Mouse (Mus musculus): ENCODE results near the gene Grid1.

Grid1 gene

DNA sequence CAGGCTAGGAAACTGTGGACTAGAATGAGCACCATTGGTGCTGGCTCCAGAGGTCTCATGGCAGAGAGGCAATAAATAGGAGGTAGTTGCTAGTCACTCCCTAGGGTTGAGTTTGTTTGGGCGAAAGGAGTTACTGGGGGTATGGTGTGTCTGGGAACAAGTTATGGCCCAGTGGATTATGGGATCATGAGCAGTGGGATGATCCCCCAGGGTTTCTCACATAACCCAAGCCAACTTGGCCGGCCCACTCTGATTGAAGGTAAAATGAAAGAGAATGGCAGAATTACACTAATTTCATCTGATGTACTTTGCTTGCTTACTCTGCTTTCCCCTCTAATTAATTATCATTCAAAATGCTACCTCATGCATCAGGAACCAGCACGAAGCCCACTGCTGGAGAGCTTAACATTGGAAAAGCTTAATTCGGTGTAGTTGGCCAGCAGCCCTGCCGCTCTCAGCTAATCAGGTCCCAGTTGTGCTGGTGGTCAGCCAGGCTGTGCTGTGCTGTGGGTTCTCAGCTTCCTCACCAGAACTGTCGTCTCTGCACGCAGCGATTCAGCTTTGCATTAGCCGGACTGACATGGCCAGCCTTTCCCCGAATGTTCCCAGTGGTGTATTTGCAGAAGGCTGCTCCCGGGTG is 207.7 kb downstream of the Grid1 start:
- DNase-seq, result no peak

DNA sequence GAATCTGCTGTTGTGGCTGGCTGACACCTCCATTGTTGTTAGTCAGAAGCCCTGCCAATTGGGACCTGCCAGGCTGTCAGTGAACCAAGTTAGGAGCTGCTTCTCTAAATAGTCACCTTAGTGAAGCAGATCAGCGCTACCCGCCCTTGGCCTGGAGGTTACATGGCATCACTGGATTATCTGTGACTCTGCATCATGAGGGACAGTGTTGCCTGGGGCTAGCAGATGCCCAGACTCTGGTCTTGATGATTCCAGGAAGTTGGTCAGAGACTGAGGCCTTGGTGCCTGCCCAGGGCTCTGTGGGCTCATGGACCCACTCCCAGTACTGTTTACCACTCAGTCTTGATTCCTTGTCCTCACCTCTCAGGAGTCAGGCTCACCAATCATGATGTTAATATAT is 209.7 kb downstream of the Grid1 start:
- DNase-seq, result no peak

GRCm38 (mm10) chr14:35030271-35030670 is 210.4 kb downstream of the Grid1 start:
- no peak for DNase-seq

GRCm38 (mm10) chr14:35032283-35032682 is 212.4 kb downstream of the Grid1 start:
- DNase-seq, result no peak

DNA sequence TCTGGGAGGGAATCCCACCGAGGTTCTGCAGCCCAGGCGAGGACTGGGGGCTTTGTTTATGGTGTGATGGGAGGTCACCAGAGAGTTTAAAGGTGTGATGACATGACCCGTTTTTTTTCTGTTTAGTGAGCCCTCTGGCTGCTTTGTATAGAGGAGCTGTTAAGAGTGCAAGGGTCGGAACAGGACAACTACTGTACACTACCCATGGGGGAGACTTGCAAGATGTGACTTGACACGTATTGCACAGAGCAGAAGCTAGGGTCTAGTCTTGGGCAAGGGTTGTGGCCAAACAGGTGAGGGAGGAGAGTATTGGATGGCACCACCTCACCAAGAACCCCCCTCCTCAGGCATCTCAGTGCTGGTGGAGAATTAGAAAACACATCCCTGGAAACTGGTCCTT is 224.4 kb downstream of the Grid1 start:
- no peak for DNase-seq

DNA sequence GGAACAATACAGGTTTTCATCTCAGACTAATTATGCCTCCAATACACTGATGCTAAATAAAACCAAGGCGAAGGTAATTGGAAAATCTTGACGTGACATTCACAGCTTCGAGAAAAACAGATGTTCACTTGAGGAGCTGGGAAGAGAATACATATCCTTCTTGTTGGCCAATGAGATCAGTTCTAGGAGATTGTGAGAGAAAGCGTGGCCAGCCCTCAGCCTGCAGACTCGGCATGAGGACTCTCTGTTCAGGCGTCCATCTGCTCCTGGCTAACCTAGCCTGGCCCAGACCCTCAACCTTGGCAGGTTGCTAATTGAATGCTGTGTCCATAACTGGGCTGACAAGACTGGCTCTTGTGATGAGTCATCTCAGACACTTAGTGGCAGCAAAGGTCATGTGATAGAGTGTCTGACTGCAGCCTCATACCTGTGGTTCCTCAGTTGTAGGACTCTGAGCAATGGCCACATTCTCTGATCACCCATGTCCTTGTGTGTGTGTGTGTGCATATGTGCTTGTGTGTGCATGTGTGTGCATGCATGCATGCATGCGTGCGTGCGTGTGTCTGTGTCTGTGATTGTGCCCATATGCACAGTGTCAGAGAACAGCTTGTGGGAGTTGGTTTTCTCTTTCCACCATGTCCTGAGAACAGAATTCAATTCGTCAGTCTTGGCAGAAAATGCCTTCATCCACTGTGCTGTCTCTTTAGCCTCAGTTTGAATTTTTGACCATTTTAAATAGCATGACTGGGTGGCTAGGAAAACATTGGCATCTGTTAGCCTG is 225.2 kb downstream of the Grid1 start:
- peak in 1 of 2 experiments; percentile 6 for DNase-seq

- no peak for DNase-seq
Measured at GRCm38 (mm10) chr14:35049231-35049630, 229.3 kb downstream of the Grid1 start.

GRCm38 (mm10) chr14:35054139-35054538 is 234.2 kb downstream of the Grid1 start:
- DNase-seq, result no peak

DNA sequence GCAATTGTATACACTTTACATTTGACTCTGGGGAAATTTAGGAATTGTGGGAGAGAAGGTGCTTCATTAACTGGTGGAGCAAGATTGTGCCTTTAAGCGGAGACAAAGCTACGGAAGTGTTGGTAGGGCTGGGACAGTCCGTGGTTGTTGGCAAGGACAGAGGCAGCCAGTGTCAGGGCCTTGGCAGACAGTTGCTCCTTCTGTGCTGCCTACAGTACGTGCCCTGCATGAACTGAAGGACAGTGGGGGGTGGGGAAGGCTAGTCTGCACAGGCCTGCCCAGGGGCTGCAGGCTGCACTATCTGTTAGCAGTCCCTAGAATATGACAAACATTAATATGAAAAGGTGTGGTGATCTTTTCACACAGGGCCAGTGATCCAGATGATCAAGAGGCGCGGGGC is 254.7 kb downstream of the Grid1 start:
- DNase-seq, result peak; percentile 30 to 39

DNA sequence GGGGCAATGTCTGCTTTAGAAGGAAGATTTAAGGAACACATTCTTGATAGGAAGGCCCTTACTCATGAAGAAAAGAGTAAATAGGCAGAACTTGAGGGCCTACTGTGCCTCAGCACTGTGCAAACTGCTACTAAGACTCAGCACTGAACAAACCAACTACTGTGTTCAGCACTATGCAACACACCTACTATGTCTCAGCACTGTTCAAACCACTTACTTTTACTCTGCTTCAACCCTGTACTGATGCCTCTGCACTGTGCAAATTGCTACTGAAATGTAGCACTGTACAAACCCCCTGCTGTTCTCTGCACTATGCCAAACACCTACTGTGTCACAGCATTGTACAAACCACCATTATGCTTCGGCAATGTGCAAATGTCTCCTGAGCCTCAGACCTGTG is 260.0 kb downstream of the Grid1 start:
- DNase-seq, result no peak

DNA sequence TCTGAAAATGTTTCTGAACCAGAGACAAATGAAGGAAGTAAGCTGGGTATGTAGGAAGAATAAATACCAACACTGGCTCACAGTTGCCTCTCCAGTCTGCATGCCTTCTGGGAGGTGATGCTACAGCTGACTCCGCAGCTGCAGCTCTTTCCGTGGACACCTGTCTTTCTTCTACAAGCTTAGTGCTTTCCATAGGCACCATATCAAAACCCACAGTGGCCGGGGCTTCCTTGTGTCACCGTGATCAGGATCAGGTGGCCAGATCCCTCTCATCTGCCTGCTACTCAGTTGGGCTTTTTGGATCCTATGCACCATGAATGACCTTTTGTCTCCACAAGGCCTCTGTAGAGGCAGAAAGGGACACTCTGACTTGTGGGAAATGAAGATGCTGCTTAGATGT is 272.7 kb downstream of the Grid1 start:
- no peak for DNase-seq

DNA sequence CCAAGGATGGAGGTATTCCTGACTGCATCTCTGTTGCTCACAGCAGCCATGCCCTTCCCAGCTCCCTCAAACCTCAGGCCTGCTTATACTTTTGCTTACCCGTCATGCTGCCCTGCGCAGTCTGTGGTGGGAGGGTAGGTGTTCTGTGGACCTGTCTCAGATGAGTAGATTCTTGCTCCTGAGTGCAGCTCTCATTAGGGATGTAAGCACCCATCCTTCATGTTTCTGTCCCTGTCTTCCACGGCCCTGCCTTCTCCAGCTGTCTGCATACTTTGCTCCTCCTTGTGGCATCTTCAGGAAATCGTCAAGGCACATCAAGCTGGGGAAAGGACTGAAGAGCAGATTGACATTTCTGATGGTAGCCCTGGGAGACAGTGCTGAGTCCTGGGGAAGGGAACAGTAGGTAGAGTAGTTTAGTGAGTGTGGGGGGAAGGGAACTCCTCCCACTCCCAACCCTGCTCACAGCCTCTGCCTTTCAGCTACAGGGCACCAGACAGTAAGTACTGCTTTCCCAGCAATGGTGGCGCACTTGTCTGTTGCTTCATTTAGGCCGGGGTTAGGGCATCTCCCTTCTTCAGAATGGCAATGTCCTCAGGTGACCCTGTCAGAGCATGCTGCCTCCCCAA is 273.8 kb downstream of the Grid1 start:
- no peak for DNase-seq

- no peak for DNase-seq
Measured at GRCm38 (mm10) chr14:35095506-35096059, 275.7 kb downstream of the Grid1 start.

DNA sequence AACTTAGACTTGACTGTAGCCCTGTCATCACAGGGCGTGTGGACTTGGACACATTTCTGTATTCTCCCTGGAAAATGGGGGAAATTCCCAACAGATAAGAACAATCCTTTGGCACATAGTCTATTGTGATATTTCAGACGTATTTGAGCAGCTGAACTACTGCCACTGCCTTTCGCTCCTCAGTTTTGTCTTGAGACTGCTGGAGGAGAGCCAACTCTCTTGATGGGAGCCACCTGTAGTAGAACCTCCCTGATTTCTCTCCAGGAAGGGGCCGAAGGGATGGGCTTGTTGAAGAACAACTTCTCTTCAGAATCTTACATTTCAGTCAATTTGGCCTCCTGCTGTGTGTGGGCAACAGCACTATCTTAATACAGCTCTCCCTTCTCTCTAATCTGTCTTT is 276.2 kb downstream of the Grid1 start:
- no peak for DNase-seq

DNA sequence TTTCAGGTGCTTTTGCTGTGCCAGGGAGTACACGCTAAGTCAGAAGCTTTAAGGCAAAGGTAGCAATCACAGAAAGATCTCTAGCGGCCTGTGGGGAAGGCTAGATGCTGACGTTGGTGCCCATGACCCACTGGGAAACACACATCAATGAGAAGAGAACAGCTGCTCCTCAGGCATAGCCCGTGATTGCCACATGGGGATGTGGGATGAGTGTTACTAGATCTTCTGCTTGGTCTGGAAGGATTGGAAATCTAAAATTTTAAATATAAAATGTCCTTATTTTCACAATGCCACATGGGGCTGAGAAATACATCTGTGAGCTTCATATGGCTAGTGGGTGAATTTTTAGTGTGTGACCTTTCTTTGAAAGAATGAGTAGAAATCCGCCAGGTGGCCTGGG is 277.3 kb downstream of the Grid1 start:
- DNase-seq, result no peak

DNA sequence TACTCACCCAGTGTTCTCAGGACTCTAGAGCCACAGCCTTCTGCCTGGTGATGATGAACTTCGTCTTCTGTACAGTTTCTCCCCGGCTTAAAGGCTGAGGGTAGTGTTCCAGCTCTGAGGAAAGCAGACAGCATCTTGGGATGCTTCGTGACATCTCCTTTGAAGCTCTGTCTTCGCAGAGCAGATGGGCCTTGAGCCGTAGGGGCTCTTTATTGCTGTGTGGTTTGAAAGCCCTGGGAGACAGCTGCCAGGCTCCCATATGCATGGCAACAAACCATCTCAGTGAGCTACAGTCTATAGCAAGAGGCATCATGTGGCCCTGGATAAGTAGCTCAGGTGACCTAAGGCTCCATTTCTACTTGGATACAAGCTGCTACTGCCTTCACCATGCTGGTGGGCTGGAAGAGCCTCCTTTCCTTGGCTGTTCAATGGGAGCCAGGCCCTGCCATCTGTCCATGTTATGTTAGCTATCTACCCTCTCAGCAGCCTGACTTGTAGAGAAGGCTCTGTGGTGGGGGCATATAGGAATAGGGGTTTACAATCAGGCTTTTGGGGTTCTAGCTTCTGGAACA is 283.8 kb downstream of the Grid1 start:
- DNase-seq, result no peak

DNA sequence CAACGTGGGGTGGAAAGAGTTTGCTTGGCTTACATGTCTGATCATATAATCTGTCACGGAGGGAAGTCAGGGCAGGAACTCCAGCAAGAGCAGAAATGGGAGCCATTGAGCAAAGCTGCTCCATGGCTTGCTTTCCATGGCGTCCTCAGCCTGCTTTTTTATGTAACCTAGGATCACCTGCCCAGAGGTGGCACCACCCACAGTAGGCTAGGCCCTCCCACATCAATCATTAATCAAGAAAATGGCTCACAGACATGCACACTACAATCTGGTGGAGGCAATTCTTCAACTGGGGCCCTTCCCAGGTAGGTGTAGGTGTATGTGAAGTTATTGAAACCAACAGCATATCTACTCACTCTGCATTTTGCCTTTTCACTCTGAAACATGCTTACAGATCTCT is 287.7 kb downstream of the Grid1 start:
- no peak for DNase-seq

- peak in 1 of 2 experiments; percentile 8 for DNase-seq
Measured at GRCm38 (mm10) chr14:35110928-35111327, 291.0 kb downstream of the Grid1 start.

GRCm38 (mm10) chr14:35112327-35113275 is 292.7 kb downstream of the Grid1 start:
- DNase-seq, result no peak

DNA sequence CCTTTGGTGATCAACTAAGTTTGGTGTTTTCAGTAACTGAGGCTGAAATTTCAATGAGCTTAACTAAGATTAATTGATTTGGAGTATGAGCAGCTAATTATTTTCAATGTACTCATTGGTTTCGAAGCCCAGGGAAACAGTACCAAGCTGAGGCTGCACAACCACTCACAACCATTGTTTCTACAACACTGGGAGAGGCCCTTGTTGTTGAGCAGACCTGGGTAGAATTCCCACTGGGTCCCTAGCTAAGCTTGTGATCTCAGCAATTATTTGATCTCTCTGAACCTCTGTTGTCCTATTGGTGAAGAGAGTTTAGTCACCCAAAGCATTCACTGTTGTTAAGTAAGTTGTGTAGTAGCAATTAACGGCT is 293.4 kb downstream of the Grid1 start:
- DNase-seq, result no peak

DNA sequence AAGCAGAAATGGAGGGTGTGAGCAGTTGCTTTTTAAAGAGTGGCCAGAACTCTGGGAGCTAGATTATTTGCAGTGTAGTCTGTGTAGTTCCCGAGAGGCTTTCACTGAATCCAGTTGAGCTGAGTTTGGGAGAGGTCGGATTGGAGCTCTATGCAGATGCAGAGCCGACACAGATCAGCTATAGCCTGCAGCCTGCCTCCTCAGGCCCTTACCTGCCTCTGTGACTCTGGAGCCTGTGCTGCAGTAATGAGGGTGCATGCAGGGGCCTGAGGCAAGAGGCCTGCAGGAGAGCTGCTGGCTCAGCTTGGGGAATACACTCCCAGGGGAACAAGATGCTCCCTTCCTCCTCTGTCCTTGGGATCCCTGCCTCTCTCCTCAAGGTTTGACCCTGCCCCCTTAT is 296.0 kb downstream of the Grid1 start:
- no peak for DNase-seq

DNA sequence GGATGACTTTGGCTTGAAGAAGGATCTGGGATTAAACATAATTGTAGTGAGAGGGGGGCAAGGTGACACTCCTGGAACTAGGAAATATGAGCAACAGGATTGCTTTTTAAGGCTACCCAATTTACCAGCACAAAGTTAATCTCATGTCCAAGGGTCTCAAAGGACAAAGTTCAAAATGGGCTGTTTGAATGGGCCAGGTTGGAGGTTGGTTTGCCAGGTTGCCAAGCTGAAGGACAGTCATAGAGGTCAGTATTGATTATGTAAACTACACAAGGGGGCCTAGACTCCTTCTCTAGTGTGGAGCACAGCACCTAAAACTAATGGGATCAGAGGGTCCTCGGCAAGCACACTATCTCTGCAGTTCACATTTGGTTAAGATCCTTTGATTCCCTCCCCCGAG is 300.2 kb downstream of the Grid1 start:
- no peak for DNase-seq
